Mouse (Mus musculus) limb, embryonic 15.5 days (tissue): ENCODE data around the gene Pitpnm3. TPM values are rescaled to one million over a fixed set of nuclear protein-coding genes. Genes with fewer than 3 reads are reported as not detected.

ENCODE experiments used
- ATAC-seq: fragments of 200-750 bp; cut with Nextera tagmentation; 2 replicates; pipeline ENCODE4 v1.8.0; 2017; ENCODE audit warnings: low read depth, moderate TSS enrichment; ENCODE audit not compliant: insufficient number of reproducible peaks, low FRiP score, low TSS enrichment
- H3K27ac ChIP-seq: fragments of 300-500 bp; sonication (generic); 2 replicates; pipeline ENCODE4 v1.5.1; 2015; ENCODE audit warnings: moderate library complexity, mild to moderate bottlenecking, inconsistent platforms
- H3K27me3 ChIP-seq: fragments of 300-500 bp; sonication (generic); 2 replicates; pipeline ENCODE4 v1.6.1; 2015; ENCODE audit warnings: inconsistent platforms
- H3K36me3 ChIP-seq: fragments of 300-500 bp; sonication (generic); 2 replicates; pipeline ENCODE4 v1.6.1; 2015; ENCODE audit warnings: inconsistent platforms
- H3K4me1 ChIP-seq: fragments of 300-500 bp; sonication (generic); 2 replicates; pipeline ENCODE4 v1.6.1; 2015; ENCODE audit warnings: inconsistent platforms
- H3K4me2 ChIP-seq: fragments of 300-500 bp; sonication (generic); 2 replicates; pipeline ENCODE4 v1.6.1; 2015; ENCODE audit warnings: mild to moderate bottlenecking, inconsistent platforms
- H3K4me3 ChIP-seq: fragments of 300-500 bp; sonication (generic); 2 replicates; pipeline ENCODE4 v1.5.1; 2015; ENCODE audit warnings: mild to moderate bottlenecking, inconsistent platforms
- H3K9ac ChIP-seq: fragments of 300-500 bp; sonication (generic); 2 replicates; pipeline ENCODE4 v1.6.1; 2015; ENCODE audit warnings: inconsistent platforms
- H3K9me3 ChIP-seq: fragments of 300-500 bp; sonication (generic); 2 replicates; pipeline ENCODE4 v1.6.1; 2016; ENCODE audit warnings: inconsistent platforms
- WGBS: fragments of 180-500 bp; shearing (Covaris S2); methylation state at CpG from one replicate; pipeline ENCODE4 v1.1.7; 2015; 5-methylcytosine and 5-hydroxymethylcytosine counted together
- polyA plus RNA-seq: library from polyadenylated mRNA; unstranded; fragments of >200 nt; fragmentation: Nextera tagmentation; extraction: Ambion mirVana; gene quantifications from 2 replicates; pipeline ENCODE4 v1.2.1, GENCODE M21; 2015

The Pitpnm3 gene
- polyA plus RNA-seq, 1 experiment from 2014 or later: 0.70 TPM

- ATAC-seq: no peak
- H3K36me3 ChIP-seq: peaks cover 22% of the 10 kb centered on the region
- 63% methylated on average over 6 of the region's 6 CpGs for WGBS
- H3K9me3 ChIP-seq: no peaks in the 10 kb centered on the region
- no peak overlapping the region for H3K27ac ChIP-seq
- peaks cover 12% of the 10 kb centered on the region; the same call in 1 of the 2 replicates for H3K27me3 ChIP-seq
- H3K4me3 ChIP-seq: no peak overlapping the region
- H3K4me1 ChIP-seq: peaks cover 26% of the 10 kb centered on the region
- H3K4me2 ChIP-seq: no peak overlapping the region
- no peak overlapping the region for H3K9ac ChIP-seq
These were observed 86.8 kb downstream of the Pitpnm3 start for GRCm38 (mm10) chr11:72048730-72049129.

- Histone ChIP-seq H3K4me3 (no peak overlapping the region), H3K27me3 (peaks cover 5% of the 10 kb centered on the region), H3K4me1 (peaks cover 25% of the 10 kb centered on the region), H3K9ac (no peak overlapping the region), H3K9me3 (no peaks in the 10 kb centered on the region), H3K27ac (no peak overlapping the region), H3K4me2 (0 out of 2 replicates have a peak overlapping the region, but pooled peaks have one; percentile 96), H3K36me3 (peaks cover 22% of the 10 kb centered on the region)
- no peak for ATAC-seq
- 80% methylated on average over 3 of the region's 3 CpGs for WGBS
These were observed 91.3 kb downstream of the Pitpnm3 start for GRCm38 (mm10) chr11:72044231-72044630.

GRCm38 (mm10) chr11:72042631-72043030 lies 92.9 kb downstream of the Pitpnm3 start:
- Histone ChIP-seq H3K27me3 (peaks cover 5% of the 10 kb centered on the region; the same call in 1 of the 2 replicates), H3K9me3 (no peaks in the 10 kb centered on the region), H3K4me3 (peak overlapping the region; percentile 70), H3K36me3 (peaks cover 22% of the 10 kb centered on the region), H3K27ac (no peak overlapping the region), H3K4me2 (peak overlapping the region; percentile 96), H3K4me1 (peaks cover 25% of the 10 kb centered on the region), H3K9ac (peak overlapping the region; percentile 44)
- peak; percentile 37 for ATAC-seq
- WGBS: 1% methylated on average over 14 of the region's 14 CpGs

GRCm38 (mm10) chr11:72041768-72042607 lies 93.6 kb downstream of the Pitpnm3 start, which contains the start of gene Pimreg:
TSS of gene Pimreg (plus strand) at chr11:72042032.
- H3K4me2 ChIP-seq: peak within 1 kb of the TSS; percentile 96
- peak within 1 kb of the TSS; percentile 44 for H3K9ac ChIP-seq
- H3K27ac ChIP-seq: peak within 1 kb of the TSS; percentile 47
- WGBS: under 1% methylated on average over 52 of the region's 52 CpGs
- H3K4me1 ChIP-seq: peaks cover 25% of the 10 kb centered on the region
- peaks cover 9% of the 10 kb centered on the region; the same call in 1 of the 2 replicates for H3K27me3 ChIP-seq
- H3K9me3 ChIP-seq: no peaks in the 10 kb centered on the region
- H3K36me3 ChIP-seq: peaks cover 21% of the 10 kb centered on the region
- ATAC-seq: peak; percentile 89
- peak within 1 kb of the TSS; percentile 70 for H3K4me3 ChIP-seq

- WGBS: 26% methylated on average over 6 of the region's 6 CpGs
- peak overlapping the region; percentile 47; the same call in 1 of the 2 replicates for H3K27ac ChIP-seq
- peak overlapping the region; percentile 70 for H3K4me3 ChIP-seq
- H3K27me3 ChIP-seq: peaks cover 11% of the 10 kb centered on the region; the same call in 1 of the 2 replicates
- H3K4me1 ChIP-seq: peaks cover 25% of the 10 kb centered on the region
- ATAC-seq: no peak
- H3K9ac ChIP-seq: no peak overlapping the region
- no peaks in the 10 kb centered on the region for H3K9me3 ChIP-seq
- peaks cover 16% of the 10 kb centered on the region for H3K36me3 ChIP-seq
- peak overlapping the region; percentile 96 for H3K4me2 ChIP-seq
These were observed 94.2 kb downstream of the Pitpnm3 start for GRCm38 (mm10) chr11:72041290-72041767.

- no peak overlapping the region for H3K9ac ChIP-seq
- 0 out of 2 replicates have a peak, but pooled peaks cover 2% of the 10 kb centered on the region for H3K36me3 ChIP-seq
- 49% methylated on average over 16 of the region's 16 CpGs for WGBS
- H3K4me3 ChIP-seq: no peak overlapping the region
- no peaks in the 10 kb centered on the region for H3K9me3 ChIP-seq
- peaks cover 25% of the 10 kb centered on the region for H3K4me1 ChIP-seq
- no peak overlapping the region for H3K27ac ChIP-seq
- H3K4me2 ChIP-seq: no peak overlapping the region
- peaks cover 11% of the 10 kb centered on the region; the same call in 1 of the 2 replicates for H3K27me3 ChIP-seq
- ATAC-seq: no peak
These were observed 95.8 kb downstream of the Pitpnm3 start for GRCm38 (mm10) chr11:72039599-72040386.

GRCm38 (mm10) chr11:72037996-72038395 lies 97.6 kb downstream of the Pitpnm3 start:
- ATAC-seq: no peak
- peaks cover 11% of the 10 kb centered on the region; the same call in 1 of the 2 replicates for H3K27me3 ChIP-seq
- H3K36me3 ChIP-seq: no peaks in the 10 kb centered on the region
- no peak overlapping the region for H3K9ac ChIP-seq
- H3K4me3 ChIP-seq: no peak overlapping the region
- no peaks in the 10 kb centered on the region for H3K9me3 ChIP-seq
- no peak overlapping the region for H3K27ac ChIP-seq
- peaks cover 13% of the 10 kb centered on the region for H3K4me1 ChIP-seq
- 2% methylated on average over 4 of the region's 4 CpGs for WGBS
- no peak overlapping the region for H3K4me2 ChIP-seq

GRCm38 (mm10) chr11:72037409-72037808 lies 98.2 kb downstream of the Pitpnm3 start, which contains the start of gene Aipl1:
TSS of gene Aipl1 (minus strand) at chr11:72037509.
- H3K27me3 ChIP-seq: peaks cover 11% of the 10 kb centered on the region; the same call in 1 of the 2 replicates
- H3K4me3 ChIP-seq: no peak within 1 kb of the TSS
- H3K36me3 ChIP-seq: no peaks in the 10 kb centered on the region
- H3K4me1 ChIP-seq: peaks cover 7% of the 10 kb centered on the region
- 73% methylated on average over 4 of the region's 4 CpGs for WGBS
- no peak within 1 kb of the TSS for H3K9ac ChIP-seq
- no peaks in the 10 kb centered on the region for H3K9me3 ChIP-seq
- ATAC-seq: no peak
- no peak within 1 kb of the TSS for H3K4me2 ChIP-seq
- H3K27ac ChIP-seq: no peak within 1 kb of the TSS

GRCm38 (mm10) chr11:72032589-72032988 lies 103.0 kb downstream of the Pitpnm3 start:
- no peaks in the 10 kb centered on the region for H3K36me3 ChIP-seq
- 77% methylated on average over 3 of the region's 3 CpGs for WGBS
- no peak overlapping the region for H3K4me2 ChIP-seq
- H3K4me1 ChIP-seq: peaks cover 6% of the 10 kb centered on the region
- no peaks in the 10 kb centered on the region for H3K9me3 ChIP-seq
- no peak overlapping the region for H3K9ac ChIP-seq
- H3K27ac ChIP-seq: no peak overlapping the region
- H3K27me3 ChIP-seq: 0 out of 2 replicates have a peak, but pooled peaks cover 12% of the 10 kb centered on the region
- ATAC-seq: no peak
- no peak overlapping the region for H3K4me3 ChIP-seq

- H3K27ac ChIP-seq: no peak overlapping the region
- H3K4me2 ChIP-seq: no peak overlapping the region
- 70% methylated on average over 4 of the region's 4 CpGs for WGBS
- no peak overlapping the region for H3K9ac ChIP-seq
- H3K36me3 ChIP-seq: no peaks in the 10 kb centered on the region
- no peaks in the 10 kb centered on the region for H3K9me3 ChIP-seq
- H3K4me3 ChIP-seq: no peak overlapping the region
- no peak for ATAC-seq
- H3K27me3 ChIP-seq: 0 out of 2 replicates have a peak, but pooled peaks cover 9% of the 10 kb centered on the region
- peaks cover 6% of the 10 kb centered on the region for H3K4me1 ChIP-seq
These were observed 103.5 kb downstream of the Pitpnm3 start for GRCm38 (mm10) chr11:72032091-72032490.

- H3K4me3 ChIP-seq: no peak overlapping the region
- no peak overlapping the region for H3K9ac ChIP-seq
- H3K9me3 ChIP-seq: no peaks in the 10 kb centered on the region
- ATAC-seq: 0 out of 2 replicates have a peak, but pooled peaks have one; percentile 42
- H3K4me2 ChIP-seq: no peak overlapping the region
- H3K36me3 ChIP-seq: no peaks in the 10 kb centered on the region
- peaks cover 6% of the 10 kb centered on the region for H3K4me1 ChIP-seq
- H3K27ac ChIP-seq: no peak overlapping the region
- WGBS: 95% methylated on average over 7 of the region's 7 CpGs
- 0 out of 2 replicates have a peak, but pooled peaks cover 6% of the 10 kb centered on the region for H3K27me3 ChIP-seq
These were observed 104.2 kb downstream of the Pitpnm3 start for GRCm38 (mm10) chr11:72031353-72031752.
